Mouse (Mus musculus): ENCODE data around the gene Lrrn4. TPM values are rescaled to one million over a fixed set of nuclear protein-coding genes. Genes with fewer than 3 reads are reported as not detected.

The Lrrn4 gene
- total RNA-seq, 2 experiments from 2014 or later = 0.39 to 0.77 TPM

GRCm38 (mm10) chr2:132876991-132877390 is 3.7 kb downstream of the Lrrn4 start:
- intact Hi-C loops (cut with DNase I) = no loop called here
- DNase-seq (ENCODE audit: extremely low spot score in 1 of 2, low spot score in 2 of 2) = no peak

- DNase-seq (ENCODE audit: extremely low spot score in 1 of 2, low spot score in 2 of 2) = no peak
- intact Hi-C loops (cut with DNase I) = no loop called here
These were observed 6.9 kb downstream of the Lrrn4 start for GRCm38 (mm10) chr2:132873657-132874326.

- intact Hi-C loops (cut with DNase I) = no loop called here
- DNase-seq (ENCODE audit: extremely low spot score in 1 of 2, low spot score in 2 of 2) = no peak
These were observed 9.0 kb downstream of the Lrrn4 start for GRCm38 (mm10) chr2:132871663-132872062.

GRCm38 (mm10) chr2:132870286-132870685 is 10.4 kb downstream of the Lrrn4 start:
- no peak for DNase-seq (ENCODE audit: extremely low spot score in 1 of 2, low spot score in 2 of 2)
- intact Hi-C loops (cut with DNase I) = no loop called here

- no peak for DNase-seq (ENCODE audit: extremely low spot score in 1 of 2, low spot score in 2 of 2)
- intact Hi-C loops (cut with DNase I) = no loop called here
These were observed 11.0 kb downstream of the Lrrn4 start for GRCm38 (mm10) chr2:132869682-132870081.

- intact Hi-C loops (cut with DNase I) = no loop called here
- DNase-seq (ENCODE audit: extremely low spot score in 1 of 2, low spot score in 2 of 2) = no peak
These were observed 13.2 kb downstream of the Lrrn4 start for GRCm38 (mm10) chr2:132867521-132867920.

GRCm38 (mm10) chr2:132863325-132863724 is 17.4 kb downstream of the Lrrn4 start:
- intact Hi-C loops (cut with DNase I) = no loop called here
- no peak for DNase-seq (ENCODE audit: extremely low spot score in 1 of 2, low spot score in 2 of 2)

- DNase-seq (ENCODE audit: extremely low spot score in 1 of 2, low spot score in 2 of 2) = no peak
These were observed 19.2 kb downstream of the Lrrn4 start for GRCm38 (mm10) chr2:132861456-132861855.

GRCm38 (mm10) chr2:132860435-132860834 is 20.3 kb downstream of the Lrrn4 start:
- intact Hi-C loops (cut with DNase I) = no loop called here
- no peak for DNase-seq (ENCODE audit: extremely low spot score in 1 of 2, low spot score in 2 of 2)

More at GRCm38 (mm10) chr2:132861456-132861855, 19.2 kb downstream of the Lrrn4 start:
- intact Hi-C loops (cut with DNase I) = no loop called here

GRCm38 (mm10) chr2:132856333-132856732 is 24.4 kb downstream of the Lrrn4 start:
- intact Hi-C loops (cut with DNase I) = no loop called here
- DNase-seq (ENCODE audit: extremely low spot score in 1 of 2, low spot score in 2 of 2) = no peak

- intact Hi-C loops (cut with DNase I) = no loop called here
- DNase-seq (ENCODE audit: extremely low spot score in 1 of 2, low spot score in 2 of 2) = no peak
These were observed 27.6 kb downstream of the Lrrn4 start for GRCm38 (mm10) chr2:132853051-132853450.

GRCm38 (mm10) chr2:132849141-132849540 is 31.6 kb downstream of the Lrrn4 start:
- DNase-seq (ENCODE audit: extremely low spot score in 1 of 2, low spot score in 2 of 2) = no peak
- intact Hi-C loops (cut with DNase I) = loop anchor here (5.0 kb wide), 1 partner anchor 53 kb away; no protein-coding TSS in a partner anchor

- intact Hi-C loops (cut with DNase I) = loop anchor here (5.0 kb wide), 1 partner anchor 54 kb away; no protein-coding TSS in a partner anchor
- DNase-seq (ENCODE audit: extremely low spot score in 1 of 2, low spot score in 2 of 2) = no peak
These were observed 32.3 kb downstream of the Lrrn4 start for GRCm38 (mm10) chr2:132848361-132848760.

- peak in 1 of 2 experiments; percentile 26 for DNase-seq (ENCODE audit: extremely low spot score in 1 of 2, low spot score in 2 of 2)
- intact Hi-C loops (cut with DNase I) = loop anchor here (5.0 kb wide), 1 partner anchor 55 kb away; no protein-coding TSS in a partner anchor
These were observed 33.1 kb downstream of the Lrrn4 start for GRCm38 (mm10) chr2:132847581-132847980.

GRCm38 (mm10) chr2:132846407-132847358 is 34.0 kb downstream of the Lrrn4 start, which contains the start of gene Crls1:
Gene Crls1 (plus strand): TSS chr2:132846666.
- peak; percentile 93 for DNase-seq (ENCODE audit: extremely low spot score in 1 of 2, low spot score in 2 of 2)
- intact Hi-C loops (cut with DNase I) = loop anchor here (5.0 kb wide), 1 partner anchor 56 kb away; no protein-coding TSS in a partner anchor

GRCm38 (mm10) chr2:132841071-132841470 is 39.6 kb downstream of the Lrrn4 start:
- intact Hi-C loops (cut with DNase I) = no loop called here
- DNase-seq (ENCODE audit: extremely low spot score in 1 of 2, low spot score in 2 of 2) = no peak
